Mouse (Mus musculus) urinary bladder, adult 18-20 months (tissue): ENCODE measurements at regions not wholly inside any gene's neighbourhood (a gene's known extent, or its start where the extent isn't known, plus 50 kb on each side); places are given as distances from the start of the nearest gene placed in this dataset.
A peak's percentile ranks its signal among the peaks of the same experiment; 100 is the strongest.

ENCODE experiments used
- DNase-seq, 2 experiments: peaks; one replicate each; pipeline ENCODE4 v3.0.0; 2022; ENCODE audit warnings: low spot score in 2 of 2, mixed read lengths in 2 of 2

DNA sequence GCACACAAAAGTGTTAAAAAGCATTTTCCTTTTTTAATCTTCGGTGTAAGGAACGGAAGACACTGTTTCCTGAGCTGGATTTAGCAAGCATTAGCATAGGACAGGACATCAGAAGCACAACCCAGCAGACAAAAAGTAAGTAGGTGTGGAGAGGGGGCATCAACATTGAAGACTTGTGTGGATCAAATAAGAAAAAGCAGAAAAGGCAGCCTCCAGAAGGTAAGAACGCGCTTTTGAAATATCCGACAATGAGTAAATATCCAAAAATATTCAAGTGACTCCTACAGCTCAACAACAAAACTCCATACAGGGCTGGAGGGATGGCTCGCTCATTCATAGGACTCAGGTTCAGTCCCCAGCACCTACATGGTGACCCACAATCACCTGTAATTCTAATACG lies 286.9 kb downstream of the Pdcd6ip start:
- DNase-seq, result no peak

GRCm38 (mm10) chr9:113419801-113420200 lies 288.3 kb downstream of the Pdcd6ip start:
- peak in 1 of 2 experiments; percentile 15 for DNase-seq

DNA sequence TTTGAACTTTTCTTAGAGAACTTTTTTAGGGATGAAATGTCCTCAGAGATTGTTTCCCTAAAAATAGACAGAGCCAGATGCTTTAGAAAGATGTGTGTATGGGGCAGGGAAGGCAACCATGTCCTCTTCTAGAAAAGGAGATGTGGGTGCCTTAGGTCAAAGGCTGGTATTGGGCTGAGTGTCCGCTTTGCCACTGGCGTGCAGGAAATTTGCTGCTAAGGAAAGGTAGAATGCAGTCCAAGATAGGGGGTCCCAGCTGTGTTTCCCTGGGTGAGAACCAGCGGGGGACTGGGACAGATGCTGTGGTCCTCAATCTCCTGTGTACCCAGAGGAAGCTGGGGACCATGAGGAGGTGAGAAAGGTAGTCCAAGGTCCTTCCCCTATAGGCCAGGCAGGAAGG lies 291.0 kb downstream of the Pdcd6ip start:
- no peak for DNase-seq

GRCm38 (mm10) chr9:113415511-113415931 lies 292.5 kb downstream of the Pdcd6ip start:
- no peak for DNase-seq

DNA sequence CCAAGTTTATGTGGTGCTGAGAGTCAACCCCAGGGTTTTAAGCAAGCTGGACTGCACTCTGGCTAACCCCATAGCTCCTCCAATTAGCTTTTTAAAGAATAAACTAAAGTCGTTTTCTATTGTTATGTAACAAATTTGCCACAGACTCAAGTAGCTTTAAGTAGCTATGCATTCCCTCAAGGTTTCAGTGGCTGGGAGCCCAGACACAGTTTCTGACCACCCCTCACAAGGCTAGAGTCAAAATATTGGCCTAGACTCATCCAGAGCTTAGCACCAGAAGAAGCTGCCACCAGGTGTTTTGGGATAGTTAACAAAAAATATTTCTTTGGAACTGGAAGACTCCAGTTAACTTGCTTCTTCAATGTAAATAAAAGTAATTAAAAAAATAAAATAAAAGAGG lies 293.4 kb downstream of the Pdcd6ip start:
- DNase-seq, result no peak

GRCm38 (mm10) chr9:113413851-113414250 lies 294.2 kb downstream of the Pdcd6ip start:
- no peak for DNase-seq

DNA sequence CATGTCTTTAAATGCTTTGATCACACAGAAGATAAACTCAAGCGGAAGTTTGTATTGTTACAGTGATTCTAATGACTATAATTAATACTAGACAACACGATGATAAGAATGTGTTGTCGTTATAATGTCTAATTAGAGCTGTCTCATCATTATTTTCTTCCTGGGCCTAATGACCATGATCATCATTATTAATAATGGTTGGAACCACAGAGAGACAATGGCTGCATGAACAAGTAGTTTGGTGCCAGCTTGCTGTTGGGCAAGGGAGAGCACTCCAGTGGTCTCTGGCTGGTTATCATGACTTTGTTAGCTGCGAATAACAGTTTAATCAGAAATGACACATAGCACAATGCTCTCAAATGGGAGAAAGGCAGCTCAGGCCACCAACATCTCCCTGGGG lies 296.4 kb downstream of the Pdcd6ip start:
- DNase-seq, result no peak

DNA sequence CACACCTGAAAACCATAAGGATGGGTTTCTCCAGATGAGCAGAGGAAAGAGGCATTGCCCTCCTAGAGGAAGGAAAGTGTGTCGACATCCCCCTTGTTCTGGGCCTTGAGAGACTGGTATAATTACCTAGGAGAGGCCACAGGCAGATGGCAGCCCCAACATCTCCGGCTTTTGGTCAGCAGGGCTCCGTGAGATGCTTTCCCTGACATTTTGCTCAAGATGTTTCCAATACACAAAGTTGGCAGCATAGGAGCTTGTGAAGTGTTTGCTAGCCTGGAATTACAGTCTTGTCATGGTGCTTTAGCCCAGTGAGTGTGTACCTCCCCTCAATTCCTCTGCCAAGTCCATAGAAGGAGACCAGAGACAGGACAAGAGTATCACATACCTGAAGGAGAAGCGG lies 299.5 kb downstream of the Pdcd6ip start:
- DNase-seq, result no peak

DNA sequence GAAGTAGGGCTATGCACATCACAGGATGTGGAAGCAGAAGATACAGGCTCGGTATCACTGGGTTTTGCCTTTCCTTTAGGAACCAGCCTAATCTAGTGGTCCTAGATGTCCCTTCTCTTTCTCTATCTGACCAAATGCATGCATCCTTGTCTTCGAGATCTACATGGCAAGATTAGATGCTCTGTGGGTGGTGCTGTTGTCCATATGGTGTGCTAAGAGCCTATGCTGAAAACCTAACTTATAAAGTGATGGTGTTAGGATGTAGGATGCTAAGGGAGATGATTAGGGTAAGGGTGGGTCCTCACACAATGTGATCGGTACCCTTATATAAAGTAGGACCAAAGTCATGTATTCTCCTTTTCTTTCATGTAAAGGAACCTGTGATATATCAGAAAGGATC lies 313.7 kb downstream of the Pdcd6ip start:
- DNase-seq, result no peak

DNA sequence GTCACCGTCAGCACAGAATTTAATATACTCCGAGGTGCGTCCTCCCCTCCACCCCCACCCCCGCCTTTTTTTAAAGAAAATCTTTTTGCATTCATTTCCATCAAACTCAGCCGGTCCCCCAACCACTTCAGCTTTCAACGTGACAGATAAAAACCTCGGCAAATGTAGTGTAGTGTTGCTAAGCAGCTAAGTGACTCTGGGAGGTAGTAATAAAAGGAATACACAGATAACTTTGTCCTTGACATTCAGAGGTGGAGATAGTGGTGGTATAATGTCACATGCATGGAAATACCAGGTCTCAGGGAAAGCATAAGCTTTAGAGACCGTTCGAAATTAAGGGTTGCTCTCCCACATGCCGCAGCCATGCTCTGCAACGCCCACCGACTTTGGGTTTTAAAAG lies 320.7 kb downstream of the Pdcd6ip start:
- no peak for DNase-seq

DNA sequence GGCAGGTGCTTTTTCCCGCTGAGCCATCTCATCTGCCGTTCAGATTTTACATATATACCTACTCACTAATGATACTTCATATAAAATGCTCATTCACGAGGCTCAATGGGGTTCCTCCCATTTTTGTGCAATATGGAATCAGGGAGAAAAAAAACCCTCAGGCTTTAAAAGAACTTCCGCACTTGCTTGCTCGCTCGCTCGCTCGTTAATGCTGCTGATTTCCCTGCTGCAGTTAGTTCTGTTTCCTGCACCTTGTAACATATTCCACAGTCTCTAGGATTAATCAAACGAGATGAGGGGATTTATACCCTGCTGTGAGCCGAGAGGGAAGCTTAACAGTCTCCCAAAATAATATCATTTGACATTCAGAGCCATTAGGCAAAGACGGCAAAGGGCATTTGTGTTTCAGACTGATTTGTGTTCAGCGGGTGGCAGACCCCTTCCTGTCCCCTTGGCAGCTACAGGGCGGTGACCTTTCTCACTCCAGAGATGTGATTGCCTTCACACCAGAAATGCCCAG lies 326.4 kb downstream of the Pdcd6ip start:
- no peak for DNase-seq

GRCm38 (mm10) chr9:113380408-113381129 lies 327.5 kb downstream of the Pdcd6ip start:
- no peak for DNase-seq

DNA sequence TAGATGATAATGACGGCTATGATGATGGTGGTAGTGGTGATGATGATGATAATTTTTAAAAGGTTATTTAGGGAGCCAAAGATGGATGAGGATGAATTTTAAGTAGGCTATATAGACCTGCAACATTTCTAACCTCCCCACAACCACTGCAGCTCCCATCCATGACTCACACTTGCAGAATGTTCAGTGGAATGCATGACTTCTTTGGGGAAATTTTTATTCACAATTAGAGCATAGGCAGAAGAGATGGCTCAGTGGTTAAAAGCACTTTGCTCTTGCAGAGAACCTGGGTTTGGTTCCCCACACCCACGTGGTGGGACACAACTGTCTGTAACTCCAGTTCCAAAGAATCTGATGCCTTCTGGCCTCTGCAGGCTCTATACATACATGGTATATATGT lies 329.5 kb downstream of the Pdcd6ip start:
- DNase-seq, result no peak

DNA sequence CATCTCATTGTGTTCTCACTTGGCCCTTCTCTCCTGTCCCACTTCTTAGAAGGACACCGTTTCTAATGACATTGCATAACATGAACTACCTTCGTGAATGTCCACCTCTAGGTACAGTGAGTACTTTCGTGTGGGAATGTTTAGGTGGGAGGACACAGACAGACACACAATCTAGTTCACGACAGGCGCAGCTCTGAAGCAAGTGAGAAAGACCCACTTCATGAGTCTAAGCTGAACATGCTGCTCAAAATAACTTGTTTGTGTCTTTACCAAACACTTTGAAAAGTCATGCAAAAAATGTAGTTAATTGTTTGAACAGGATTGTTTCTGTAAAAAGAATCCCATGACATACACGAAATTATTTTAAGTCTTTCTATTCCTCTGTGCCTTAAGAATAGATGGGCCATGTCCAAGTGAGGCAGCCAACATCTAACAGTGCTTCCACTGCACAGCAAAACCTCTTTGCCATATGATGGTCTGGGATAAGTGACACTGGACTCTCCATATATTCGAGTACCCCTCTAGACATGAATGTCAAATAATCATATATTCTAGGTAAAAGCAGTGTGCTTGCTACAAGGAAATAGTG lies 336.2 kb downstream of the Pdcd6ip start:
- DNase-seq, result no peak

DNA sequence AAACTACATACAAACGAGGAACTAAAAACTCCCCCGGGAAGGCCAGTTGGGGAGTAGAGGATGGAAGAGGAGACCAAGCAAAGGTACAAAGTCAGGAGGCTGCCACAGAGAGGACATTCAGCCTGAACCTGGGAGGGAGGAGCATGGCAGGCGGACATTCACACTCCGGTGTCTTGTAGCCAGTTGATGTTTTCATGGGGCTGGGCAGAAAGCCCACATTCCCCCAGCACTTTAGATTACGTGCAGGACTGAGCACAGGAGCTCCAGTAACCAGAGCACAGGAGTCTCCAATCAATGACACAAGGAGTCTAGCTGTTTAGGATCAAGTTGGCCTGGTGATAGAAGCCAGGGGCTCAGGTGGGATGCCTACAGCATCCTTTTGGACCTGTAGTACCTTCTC lies 360.1 kb downstream of the Pdcd6ip start:
- no peak for DNase-seq

DNA sequence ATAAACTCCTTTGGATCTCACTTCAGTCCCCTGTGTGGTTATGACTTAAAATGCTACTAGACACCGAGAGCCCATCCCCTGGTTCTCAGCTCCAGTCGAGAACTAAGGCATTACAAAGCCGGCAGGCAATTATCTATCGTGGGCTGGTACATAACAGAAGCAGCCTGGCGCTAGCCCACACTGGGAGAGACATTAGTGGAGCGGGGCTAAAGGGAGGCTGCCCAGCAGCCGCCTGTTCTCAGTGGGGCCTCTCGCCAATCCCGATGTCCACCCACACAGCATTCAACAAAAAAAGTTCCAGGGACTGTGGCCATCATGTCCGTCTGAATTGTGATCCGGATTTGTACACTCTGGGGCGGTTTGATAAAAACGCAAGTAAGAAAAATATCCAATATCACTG lies 361.5 kb downstream of the Pdcd6ip start:
- DNase-seq, result no peak

DNA sequence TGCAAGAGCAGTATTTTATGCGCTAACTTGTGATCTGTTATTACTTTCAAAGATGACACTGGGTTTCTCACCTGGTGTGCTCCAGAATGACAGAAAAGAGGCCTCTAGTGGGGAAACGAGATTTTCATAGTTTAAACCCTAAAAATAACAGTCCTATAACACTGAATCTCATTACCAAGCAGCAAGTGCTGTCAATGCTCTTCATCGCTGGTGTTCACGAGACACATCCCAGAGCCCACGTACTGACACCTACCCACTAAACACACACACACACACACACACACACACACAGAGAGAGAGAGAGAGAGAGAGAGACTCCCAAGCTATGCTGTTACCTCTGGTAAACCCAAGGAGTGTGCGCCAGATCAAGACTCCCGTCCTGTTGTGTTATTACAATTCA lies 365.9 kb downstream of the Pdcd6ip start:
- DNase-seq, result no peak

GRCm38 (mm10) chr9:113340838-113341237 lies 367.2 kb downstream of the Pdcd6ip start:
- DNase-seq, result no peak

DNA sequence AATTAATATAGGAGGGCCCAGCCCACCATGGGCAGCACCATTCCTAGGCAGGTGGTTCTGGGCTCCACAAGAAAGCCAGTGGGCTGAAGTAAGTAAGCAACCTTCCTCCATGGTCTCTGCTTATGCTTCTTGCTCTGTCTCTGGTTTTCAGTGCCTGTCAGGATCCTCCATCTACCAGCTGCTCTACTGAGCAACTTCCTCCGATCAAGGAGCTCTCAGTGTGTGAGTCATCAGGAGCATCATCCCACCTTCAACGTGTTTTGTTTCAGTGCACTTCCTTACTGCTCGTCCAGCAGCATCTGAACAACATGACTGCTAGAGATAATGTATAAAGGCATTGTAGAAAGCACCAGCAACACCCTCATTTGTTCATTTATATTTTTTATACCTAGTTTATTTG lies 368.0 kb downstream of the Pdcd6ip start:
- no peak for DNase-seq

GRCm38 (mm10) chr9:113324489-113324888 lies 383.6 kb downstream of the Pdcd6ip start:
- no peak for DNase-seq

DNA sequence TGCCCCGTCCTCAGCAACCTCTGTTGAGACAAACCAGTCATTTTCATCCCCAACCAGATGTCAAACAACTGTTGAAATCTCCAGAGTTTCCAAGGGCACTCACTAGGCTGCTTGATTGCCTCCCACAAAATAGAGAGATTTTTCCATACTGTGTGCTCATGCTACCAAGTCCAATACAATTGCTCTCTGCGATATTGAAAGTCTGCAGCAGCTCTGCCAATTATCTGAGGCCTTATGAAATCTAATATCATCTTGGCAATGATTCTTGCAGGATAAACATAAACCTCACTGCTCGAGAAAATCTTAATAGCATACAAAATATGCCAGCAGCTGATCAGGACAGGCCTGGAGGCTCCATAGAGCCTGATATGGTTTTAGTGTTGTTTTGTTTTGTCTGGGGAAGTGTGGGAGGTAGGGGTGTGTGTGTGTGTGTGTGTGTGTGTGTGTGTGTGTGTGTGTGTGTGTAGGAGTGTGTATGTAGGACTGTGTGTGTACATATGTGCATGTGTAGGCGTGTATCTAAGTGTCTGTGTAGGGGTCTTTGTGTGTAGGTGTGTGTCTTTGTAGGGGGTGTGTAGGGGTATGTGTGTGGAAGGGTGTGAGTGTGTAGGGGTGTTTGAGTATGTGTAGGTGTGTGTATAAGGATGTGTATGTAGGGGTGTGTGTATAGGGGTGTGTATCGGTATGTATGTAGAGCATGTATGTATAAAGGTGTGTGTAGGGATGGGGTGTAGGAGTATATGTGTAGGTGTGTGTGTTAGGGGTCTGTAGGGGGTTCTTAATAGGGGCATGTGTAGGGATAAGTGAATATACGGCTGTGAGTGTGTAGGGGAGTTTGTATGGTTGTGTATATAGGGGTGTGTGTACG lies 398.1 kb downstream of the Pdcd6ip start:
- DNase-seq, result no peak

DNA sequence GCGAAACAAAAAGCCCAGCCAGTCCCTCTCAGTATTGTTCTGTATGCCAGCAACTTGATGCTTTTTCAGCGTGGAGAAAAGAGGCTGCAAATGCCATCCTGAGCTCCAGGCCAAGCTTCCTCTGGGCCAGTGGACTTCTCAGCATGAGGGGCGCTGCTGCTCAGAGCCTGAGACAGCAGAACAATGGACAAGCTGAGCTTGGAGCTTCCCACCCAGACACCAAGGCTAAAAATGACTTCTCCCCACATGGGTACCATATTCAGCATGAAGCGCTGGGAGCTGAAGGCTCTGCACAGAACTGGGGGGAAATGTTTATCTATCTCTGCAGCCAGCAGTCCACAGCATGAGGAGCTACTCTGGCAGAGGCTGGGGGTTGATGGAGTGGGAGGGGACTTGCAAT lies 402.3 kb downstream of the Pdcd6ip start:
- DNase-seq, result no peak

- no peak for DNase-seq
Observed at GRCm38 (mm10) chr9:113302429-113302828, 405.6 kb downstream of the Pdcd6ip start.
